Mouse (Mus musculus): ENCODE results near the gene Parp3. TPM values are rescaled to one million over a fixed set of nuclear protein-coding genes. Genes with fewer than 3 reads are reported as not detected.

Gene Parp3
- polyA plus RNA-seq, 1 experiment from 2014 or later: 0.76 TPM

DNA sequence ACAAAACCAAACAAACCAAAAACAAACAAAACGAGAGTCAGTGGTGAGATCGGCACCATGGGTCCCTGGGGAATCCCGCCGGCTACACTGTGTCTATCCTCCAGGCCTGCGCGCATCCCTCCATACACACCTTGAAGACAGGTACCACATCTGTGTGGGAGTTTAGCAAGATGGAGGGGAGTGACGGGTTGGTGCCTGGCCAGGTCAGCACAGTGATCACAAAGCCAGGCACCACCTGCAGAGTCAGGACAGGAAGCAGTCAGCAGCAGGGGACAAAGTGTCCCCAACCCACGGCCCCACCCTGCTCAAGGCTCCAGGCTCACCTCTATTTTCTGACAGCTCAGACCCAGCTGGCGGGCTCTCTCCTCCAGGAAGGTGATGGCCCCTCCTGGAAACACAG, 40.2 kb downstream of the Parp3 start:
- WGBS: 81% methylated on average over 9 of the region's 9 CpGs
- Histone ChIP-seq H3K9me3 (ENCODE audit: control insufficient read depth, low read length) (no peaks in the 10 kb centered on the region), H3K36me3 (ENCODE audit: control insufficient read depth, insufficient read depth, low read length) (peaks cover 27% of the 10 kb centered on the region), H3K4me3 (replicated peaks; ENCODE audit: low read depth, low read length) (no peak overlapping the region), H3K9ac (replicated peaks; ENCODE audit: low read length) (no peak overlapping the region), H3K4me2 (ENCODE audit: low read length) (no peak overlapping the region), H3K27me3 (ENCODE audit: control insufficient read depth, insufficient read depth, low read length) (no peaks in the 10 kb centered on the region), H3K4me1 (ENCODE audit: control insufficient read depth, insufficient read depth, low read length) (peaks cover 10% of the 10 kb centered on the region; the same call in 1 of the 2 replicates), H3K27ac (replicated peaks; ENCODE audit: low read depth, low read length) (no peak overlapping the region)
- no peak for DNase-seq
- no peak for ATAC-seq (ENCODE audit: low FRiP score, low TSS enrichment)

DNA sequence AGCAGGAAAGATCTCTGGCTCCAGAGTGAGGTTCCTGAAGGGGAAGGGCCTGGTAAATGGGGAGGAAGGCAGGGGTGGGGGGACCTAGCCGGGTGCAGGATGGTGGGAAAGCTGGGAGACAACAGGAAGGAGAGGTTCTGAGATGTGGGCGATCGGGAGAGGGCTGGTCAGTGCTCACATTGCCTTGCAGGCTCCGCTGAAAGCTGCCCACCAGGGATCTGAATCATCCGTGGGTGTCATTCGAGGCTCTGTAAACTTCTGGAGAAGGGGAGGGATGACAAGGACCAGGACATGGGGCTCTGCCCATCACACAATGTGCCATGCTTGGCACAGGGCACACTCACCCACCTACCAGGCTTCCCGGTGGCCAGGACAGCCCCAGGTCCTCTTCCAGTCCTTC, 43.4 kb downstream of the Parp3 start:
- Histone ChIP-seq H3K27ac (replicated peaks; ENCODE audit: low read depth, low read length) (no peak overlapping the region), H3K4me2 (ENCODE audit: low read length) (no peak overlapping the region), H3K9me3 (ENCODE audit: control insufficient read depth, low read length) (no peaks in the 10 kb centered on the region), H3K9ac (replicated peaks; ENCODE audit: low read length) (no peak overlapping the region), H3K27me3 (ENCODE audit: control insufficient read depth, insufficient read depth, low read length) (no peaks in the 10 kb centered on the region), H3K4me1 (ENCODE audit: control insufficient read depth, insufficient read depth, low read length) (peaks cover 11% of the 10 kb centered on the region), H3K36me3 (ENCODE audit: control insufficient read depth, insufficient read depth, low read length) (peaks cover 35% of the 10 kb centered on the region), H3K4me3 (replicated peaks; ENCODE audit: low read depth, low read length) (no peak overlapping the region)
- 85% methylated on average over 7 of the region's 7 CpGs for WGBS
- ATAC-seq (ENCODE audit: low FRiP score, low TSS enrichment) (no peak), DNase-seq (no peak)

DNA sequence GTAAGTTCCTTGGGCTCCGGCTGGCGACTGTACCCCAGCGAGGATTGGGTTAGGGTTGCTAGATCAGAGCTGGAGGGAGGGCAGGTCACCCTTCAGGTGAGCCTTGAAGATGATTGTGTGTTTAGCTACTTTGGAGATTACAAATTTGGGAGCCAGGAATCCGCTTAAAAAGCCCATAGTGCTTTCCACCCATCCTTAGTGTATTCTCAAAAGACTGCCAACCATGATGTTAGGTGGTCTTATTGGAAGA, 46.8 kb downstream of the Parp3 start:
- peak overlapping the region; percentile 68 for H3K4me3 ChIP-seq (replicated peaks; ENCODE audit: low read depth, low read length)
- peak overlapping the region; percentile 93 for H3K27ac ChIP-seq (replicated peaks; ENCODE audit: low read depth, low read length)
- H3K36me3 ChIP-seq (ENCODE audit: control insufficient read depth, insufficient read depth, low read length): peaks cover 35% of the 10 kb centered on the region
- peaks cover 6% of the 10 kb centered on the region for H3K4me1 ChIP-seq (ENCODE audit: control insufficient read depth, insufficient read depth, low read length)
- WGBS: under 1% methylated on average over 4 of the region's 4 CpGs
- no peaks in the 10 kb centered on the region for H3K27me3 ChIP-seq (ENCODE audit: control insufficient read depth, insufficient read depth, low read length)
- peak overlapping the region; percentile 88 for H3K9ac ChIP-seq (replicated peaks; ENCODE audit: low read length)
- DNase-seq (no peak), ATAC-seq (ENCODE audit: low FRiP score, low TSS enrichment) (no peak; the same call in 1 of the 2 replicates)
- no peaks in the 10 kb centered on the region for H3K9me3 ChIP-seq (ENCODE audit: control insufficient read depth, low read length)
- H3K4me2 ChIP-seq (ENCODE audit: low read length): peak overlapping the region; percentile 94

- WGBS: under 1% methylated on average over 55 of the region's 55 CpGs
- peaks cover 6% of the 10 kb centered on the region for H3K4me1 ChIP-seq (ENCODE audit: control insufficient read depth, insufficient read depth, low read length)
These were observed 47.3 kb downstream of the Parp3 start, which contains the start of gene Rpl29 for GRCm38 (mm10) chr9:106429221-106430014. Gene Rpl29, plus strand, starts transcription at chr9:106429454.

DNA sequence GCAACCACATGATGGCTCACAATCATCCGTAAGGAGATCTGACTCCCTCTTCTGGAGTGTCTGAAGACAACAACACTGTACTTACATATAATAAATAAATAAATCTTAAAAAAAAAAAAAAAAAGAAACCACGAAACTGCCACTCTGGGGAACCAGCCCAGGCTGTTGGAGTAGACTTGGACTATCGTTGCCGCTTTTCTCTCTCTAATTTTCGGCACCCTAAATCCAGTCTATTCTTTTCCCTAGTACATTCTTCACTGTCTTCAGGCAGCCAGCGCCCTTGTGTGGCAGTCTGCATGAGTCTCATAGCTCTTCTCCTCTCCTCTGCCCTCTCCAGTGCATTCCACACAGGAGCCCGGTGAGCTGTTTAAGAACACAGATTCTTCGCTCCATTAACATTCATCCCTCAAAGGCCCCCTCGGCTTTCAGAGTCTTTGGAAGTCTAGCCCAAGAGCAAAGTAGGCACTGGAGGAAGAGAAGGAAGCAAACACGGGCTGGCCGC, 48.0 kb downstream of the Parp3 start:
- H3K27ac ChIP-seq (replicated peaks; ENCODE audit: low read depth, low read length): peak overlapping the region; percentile 93
- H3K9me3 ChIP-seq (ENCODE audit: control insufficient read depth, low read length): no peaks in the 10 kb centered on the region
- no peaks in the 10 kb centered on the region for H3K27me3 ChIP-seq (ENCODE audit: control insufficient read depth, insufficient read depth, low read length)
- peaks cover 30% of the 10 kb centered on the region for H3K36me3 ChIP-seq (ENCODE audit: control insufficient read depth, insufficient read depth, low read length)
- WGBS: 17% methylated on average over 11 of the region's 11 CpGs
- H3K9ac ChIP-seq (replicated peaks; ENCODE audit: low read length): peak overlapping the region; percentile 62
- peak overlapping the region; percentile 94 for H3K4me2 ChIP-seq (ENCODE audit: low read length)
- peak overlapping the region; percentile 68 for H3K4me3 ChIP-seq (replicated peaks; ENCODE audit: low read depth, low read length)
- H3K4me1 ChIP-seq (ENCODE audit: control insufficient read depth, insufficient read depth, low read length): peaks cover 6% of the 10 kb centered on the region
- peak; percentile 63 for ATAC-seq (ENCODE audit: low FRiP score, low TSS enrichment)
- DNase-seq: no peak

More at GRCm38 (mm10) chr9:106429221-106430014, 47.3 kb downstream of the Parp3 start, which contains the start of gene Rpl29:
- Histone ChIP-seq H3K4me3 (replicated peaks; ENCODE audit: low read depth, low read length) (peak within 1 kb of the TSS; percentile 68), H3K9me3 (ENCODE audit: control insufficient read depth, low read length) (no peaks in the 10 kb centered on the region), H3K27ac (replicated peaks; ENCODE audit: low read depth, low read length) (peak within 1 kb of the TSS; percentile 93), H3K27me3 (ENCODE audit: control insufficient read depth, insufficient read depth, low read length) (no peaks in the 10 kb centered on the region), H3K9ac (replicated peaks; ENCODE audit: low read length) (peak within 1 kb of the TSS; percentile 88), H3K36me3 (ENCODE audit: control insufficient read depth, insufficient read depth, low read length) (peaks cover 35% of the 10 kb centered on the region), H3K4me2 (ENCODE audit: low read length) (peak within 1 kb of the TSS; percentile 94)
- peak; percentile 97 for DNase-seq
- ATAC-seq (ENCODE audit: low FRiP score, low TSS enrichment): peak; percentile 92

GRCm38 (mm10) chr9:106421865-106422160, 54.9 kb downstream of the Parp3 start:
- DNase-seq (peak; percentile 96), ATAC-seq (ENCODE audit: low FRiP score, low TSS enrichment) (peak; percentile 51)
- Histone ChIP-seq H3K27ac (replicated peaks; ENCODE audit: low read depth, low read length) (no peak overlapping the region), H3K4me3 (replicated peaks; ENCODE audit: low read depth, low read length) (no peak overlapping the region), H3K4me2 (ENCODE audit: low read length) (peak overlapping the region; percentile 41), H3K36me3 (ENCODE audit: control insufficient read depth, insufficient read depth, low read length) (no peaks in the 10 kb centered on the region), H3K27me3 (ENCODE audit: control insufficient read depth, insufficient read depth, low read length) (no peaks in the 10 kb centered on the region), H3K4me1 (ENCODE audit: control insufficient read depth, insufficient read depth, low read length) (peaks cover 27% of the 10 kb centered on the region), H3K9me3 (ENCODE audit: control insufficient read depth, low read length) (no peaks in the 10 kb centered on the region), H3K9ac (replicated peaks; ENCODE audit: low read length) (no peak overlapping the region; the same call in 1 of the 2 replicates)
- 0% methylated on average over 3 of the region's 3 CpGs for WGBS

DNA sequence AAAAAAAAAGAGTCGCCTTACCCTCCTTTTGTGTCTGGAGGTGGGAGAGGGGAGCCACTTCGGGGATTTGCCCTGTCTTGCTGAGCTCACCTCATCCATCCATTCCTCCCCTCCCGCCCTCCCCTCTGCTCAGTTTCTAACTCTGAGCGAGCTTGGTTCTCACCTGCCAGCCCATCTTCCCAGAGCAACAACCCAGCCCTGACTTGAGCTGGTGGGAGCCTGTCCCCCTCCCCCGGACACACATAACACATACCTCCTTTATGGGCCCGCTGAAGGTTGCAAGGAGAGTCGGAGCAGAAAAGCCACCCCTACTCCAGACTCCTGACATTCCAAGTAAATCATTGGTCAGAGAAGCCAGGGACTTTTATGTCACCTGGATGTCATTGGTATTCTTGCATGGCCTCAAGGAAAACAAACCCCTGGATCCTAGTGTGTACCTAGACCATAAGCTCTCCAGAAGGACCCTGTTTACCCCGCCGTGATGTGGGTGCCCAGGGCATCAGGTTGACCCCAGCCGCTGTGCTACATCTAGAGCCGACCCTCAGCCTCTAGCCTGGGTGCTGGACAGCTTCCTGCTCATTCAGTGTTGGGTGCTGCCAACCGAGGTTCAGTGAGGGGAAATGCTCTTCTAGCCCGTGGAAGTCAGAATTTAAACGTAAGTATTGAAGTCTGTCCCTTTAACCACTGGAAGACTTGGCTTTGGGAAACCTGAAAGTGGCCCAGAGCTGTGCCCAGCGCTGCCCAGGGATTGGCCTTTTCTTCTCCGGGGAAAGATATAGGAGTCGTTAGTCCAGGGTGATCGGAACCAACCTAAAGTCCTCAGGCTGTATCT, 55.5 kb downstream of the Parp3 start:
- Histone ChIP-seq H3K4me3 (replicated peaks; ENCODE audit: low read depth, low read length) (no peak overlapping the region), H3K36me3 (ENCODE audit: control insufficient read depth, insufficient read depth, low read length) (no peaks in the 10 kb centered on the region), H3K27ac (replicated peaks; ENCODE audit: low read depth, low read length) (peak overlapping the region; percentile 54), H3K9ac (replicated peaks; ENCODE audit: low read length) (no peak overlapping the region; the same call in 1 of the 2 replicates), H3K27me3 (ENCODE audit: control insufficient read depth, insufficient read depth, low read length) (no peaks in the 10 kb centered on the region), H3K4me2 (ENCODE audit: low read length) (peak overlapping the region; percentile 41), H3K4me1 (ENCODE audit: control insufficient read depth, insufficient read depth, low read length) (peaks cover 27% of the 10 kb centered on the region), H3K9me3 (ENCODE audit: control insufficient read depth, low read length) (no peaks in the 10 kb centered on the region)
- 4% methylated on average over 18 of the region's 18 CpGs for WGBS
- DNase-seq (peak; percentile 24), ATAC-seq (ENCODE audit: low FRiP score, low TSS enrichment) (0 out of 2 replicates have a peak, but pooled peaks have one; percentile 16)

- 0% methylated on average over 2 of the region's 2 CpGs for WGBS
- H3K4me3 ChIP-seq (replicated peaks; ENCODE audit: low read depth, low read length): no peak overlapping the region
- ATAC-seq (ENCODE audit: low FRiP score, low TSS enrichment) (no peak), DNase-seq (peak; percentile 58)
- H3K9me3 ChIP-seq (ENCODE audit: control insufficient read depth, low read length): no peaks in the 10 kb centered on the region
- no peaks in the 10 kb centered on the region for H3K27me3 ChIP-seq (ENCODE audit: control insufficient read depth, insufficient read depth, low read length)
- peak overlapping the region; percentile 54 for H3K27ac ChIP-seq (replicated peaks; ENCODE audit: low read depth, low read length)
- H3K9ac ChIP-seq (replicated peaks; ENCODE audit: low read length): no peak overlapping the region; the same call in 1 of the 2 replicates
- H3K4me2 ChIP-seq (ENCODE audit: low read length): peak overlapping the region; percentile 41
- H3K36me3 ChIP-seq (ENCODE audit: control insufficient read depth, insufficient read depth, low read length): no peaks in the 10 kb centered on the region
- peaks cover 27% of the 10 kb centered on the region for H3K4me1 ChIP-seq (ENCODE audit: control insufficient read depth, insufficient read depth, low read length)
These were observed 56.1 kb downstream of the Parp3 start for GRCm38 (mm10) chr9:106420608-106421007.
